Mouse (Mus musculus) frontal cortex, postnatal 14 days (tissue): Measurements from ENCODE around the gene Adcy9.

ENCODE experiments used
- DNase-seq, 2 experiments: peaks; one replicate each; pipeline ENCODE4 v3.0.0; 2022; ENCODE audit warnings: low spot score in 2 of 2

The Adcy9 gene

GRCm38 (mm10) chr16:4420298-4421054, at the start of gene Adcy9:
Gene Adcy9, minus strand, starts transcription at chr16:4420498.
- DNase-seq = peak; percentile 74 to 82

- no peak for DNase-seq
Observed at GRCm38 (mm10) chr16:4469599-4470352, 49.5 kb upstream of the Adcy9 start.

- DNase-seq = no peak
Observed at GRCm38 (mm10) chr16:4464529-4465089, 44.3 kb upstream of the Adcy9 start.

DNA sequence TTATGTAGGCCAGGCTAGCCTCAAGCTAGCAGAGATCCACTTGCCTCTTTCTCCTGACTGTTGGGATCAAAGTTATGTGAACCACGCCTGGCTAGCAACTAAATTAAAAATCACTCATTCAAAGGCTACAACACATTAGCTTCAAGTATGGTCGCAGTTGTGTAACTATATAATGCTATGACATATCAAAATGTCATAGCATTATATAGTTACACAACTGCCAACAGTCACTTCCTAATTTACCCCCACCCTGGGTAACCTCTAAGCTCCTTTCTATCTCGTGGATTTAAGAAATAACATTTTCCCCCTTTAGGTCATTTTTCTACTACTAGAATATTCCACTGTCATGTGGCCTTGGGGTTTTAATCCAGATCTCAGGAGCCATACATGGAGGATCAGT, 37.6 kb upstream of the Adcy9 start:
- DNase-seq = no peak

DNA sequence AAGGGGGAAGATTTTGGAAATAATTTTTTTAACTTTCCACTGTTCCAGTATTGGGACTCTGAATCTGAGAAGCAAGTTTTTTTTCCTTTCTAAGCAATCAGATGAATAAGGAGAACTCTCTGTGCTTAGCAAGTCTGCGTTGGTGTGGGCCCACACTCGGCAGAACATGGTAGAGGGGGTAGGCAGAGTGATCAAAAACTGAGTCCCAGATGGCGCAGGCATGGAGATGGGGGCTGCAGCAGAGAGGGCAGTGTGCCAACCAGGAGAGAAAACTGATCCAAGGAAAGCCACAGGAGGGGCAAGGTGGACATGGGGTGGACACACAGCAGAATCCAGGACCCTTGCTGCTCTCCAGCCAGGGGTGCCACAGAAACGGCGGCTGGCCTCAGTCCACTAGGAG, 36.1 kb upstream of the Adcy9 start:
- DNase-seq = peak; percentile 49 to 51

DNA sequence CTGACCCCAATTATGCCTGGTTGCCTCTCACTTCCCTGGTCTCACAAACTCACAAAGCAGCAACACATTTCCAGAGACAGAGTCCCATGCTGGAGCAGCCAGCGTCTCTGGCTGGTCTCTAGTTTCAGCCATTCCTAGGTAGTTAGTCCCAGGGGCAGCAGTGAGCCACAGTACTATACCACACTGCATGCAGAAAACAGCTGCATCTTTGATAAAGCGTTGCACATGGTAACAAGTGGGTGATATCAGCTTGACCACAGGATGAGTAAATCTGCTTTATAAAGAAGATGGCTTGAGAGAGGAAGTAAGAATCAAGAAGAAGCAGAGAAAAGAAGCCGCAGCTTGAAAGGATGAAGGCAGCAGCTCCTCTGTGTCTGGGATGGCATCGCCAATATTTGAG, 35.4 kb upstream of the Adcy9 start:
- DNase-seq = no peak

DNA sequence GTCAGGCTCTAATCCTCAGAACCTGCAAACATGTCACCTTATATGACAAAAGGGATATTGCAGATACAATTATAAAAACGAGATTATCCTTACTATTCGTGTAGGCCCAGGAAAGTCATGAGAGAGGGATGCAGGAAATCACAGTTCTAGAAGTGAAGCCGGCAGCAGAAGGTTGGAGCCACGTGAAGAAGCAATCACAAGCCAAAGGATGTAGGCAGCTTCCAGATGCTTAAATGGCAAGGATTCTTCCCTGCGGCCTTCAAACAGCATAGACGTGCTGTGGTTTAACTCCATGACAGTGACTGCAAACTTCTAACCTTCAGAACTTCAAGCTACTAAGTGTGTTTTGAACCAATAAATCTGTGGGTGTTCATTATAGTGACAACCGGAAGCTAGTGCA, 34.3 kb upstream of the Adcy9 start:
- DNase-seq = no peak

GRCm38 (mm10) chr16:4449418-4449817, 29.1 kb upstream of the Adcy9 start:
- no peak for DNase-seq

DNA sequence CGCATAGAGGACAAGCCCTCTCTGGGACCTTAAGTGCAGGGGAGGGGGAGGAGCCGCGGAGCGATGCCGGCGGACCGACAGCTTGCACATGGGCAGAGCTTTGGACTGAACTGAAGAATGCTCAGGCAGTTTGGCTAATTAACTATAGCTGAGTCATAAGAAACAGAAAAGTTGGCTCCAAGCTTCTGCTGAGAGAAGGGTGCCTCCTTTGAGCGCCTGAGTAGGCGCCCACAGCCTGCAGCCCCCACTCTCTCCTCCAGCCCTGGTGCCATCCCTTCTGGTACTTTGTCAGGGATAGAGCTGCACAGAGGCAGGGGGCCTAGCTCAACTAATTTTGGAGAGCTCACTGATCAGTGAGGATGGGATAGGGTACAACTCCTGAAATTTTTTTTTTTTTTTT, 27.9 kb upstream of the Adcy9 start:
- DNase-seq = peak in 1 of 2 experiments; percentile 29

DNA sequence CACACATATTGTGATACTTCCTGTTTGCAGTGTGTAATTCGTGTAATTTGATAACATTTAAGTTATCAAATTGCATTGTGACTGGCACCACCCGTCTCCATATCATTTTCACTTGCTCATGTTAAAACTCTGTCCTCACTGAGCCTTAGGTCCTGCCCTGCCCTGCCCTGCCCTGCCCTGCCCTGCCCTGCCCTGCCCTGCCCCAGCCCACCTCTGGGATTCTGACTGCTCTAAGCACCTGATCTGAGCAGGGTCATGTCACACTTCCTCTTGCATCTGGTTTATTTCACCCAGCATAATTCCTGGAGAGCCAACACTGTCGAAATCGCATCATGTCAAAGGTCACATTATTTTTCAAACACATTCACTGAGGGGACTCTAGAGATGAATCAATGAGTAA, 26.1 kb upstream of the Adcy9 start:
- no peak for DNase-seq

GRCm38 (mm10) chr16:4444378-4444777, 24.1 kb upstream of the Adcy9 start:
- DNase-seq = no peak

- no peak for DNase-seq
Observed at GRCm38 (mm10) chr16:4439302-4440066, 19.2 kb upstream of the Adcy9 start.

- DNase-seq = no peak
Observed at GRCm38 (mm10) chr16:4436738-4437137, 16.4 kb upstream of the Adcy9 start.

DNA sequence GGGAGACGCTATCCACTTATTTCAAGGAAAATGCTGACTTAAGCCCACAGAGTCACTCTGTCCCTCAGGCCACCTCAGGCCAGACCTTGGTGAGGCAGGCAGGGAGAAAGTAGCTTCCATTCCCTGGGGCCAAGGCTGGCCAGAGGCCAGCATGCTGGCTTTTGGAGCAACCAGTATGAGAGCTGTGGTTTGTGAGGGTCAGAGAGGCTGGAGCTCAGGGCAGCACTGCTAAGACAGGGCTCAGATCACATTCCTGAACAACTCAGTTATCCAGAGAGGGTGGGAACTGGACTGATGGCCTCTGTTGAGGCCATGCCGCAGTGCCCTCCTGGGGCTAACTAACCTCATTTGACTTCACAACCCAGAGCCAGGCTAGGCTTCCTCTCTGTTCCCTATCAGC, 15.1 kb upstream of the Adcy9 start:
- no peak for DNase-seq

- no peak for DNase-seq
Observed at GRCm38 (mm10) chr16:4431841-4432240, 11.5 kb upstream of the Adcy9 start.

DNA sequence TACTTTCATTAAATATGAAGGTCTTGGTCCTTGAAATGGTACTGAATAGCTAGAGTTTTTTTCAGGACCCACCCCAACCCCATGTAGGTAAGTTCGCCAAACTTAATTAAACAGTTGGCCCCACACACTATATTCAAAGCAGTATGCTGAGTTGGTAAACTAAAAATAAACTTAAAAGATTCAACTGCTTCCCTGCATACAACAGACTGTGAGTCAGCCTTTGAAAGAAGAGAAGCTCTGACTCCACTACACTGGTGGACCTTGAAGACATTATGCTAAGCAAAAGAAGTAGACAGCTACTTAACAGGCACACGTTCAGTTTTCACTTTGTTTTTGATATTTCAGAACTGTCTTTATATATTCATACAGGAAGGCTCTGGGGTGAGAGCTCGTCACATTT, 10.7 kb upstream of the Adcy9 start:
- no peak for DNase-seq

GRCm38 (mm10) chr16:4430232-4430631, 9.9 kb upstream of the Adcy9 start:
- no peak for DNase-seq

DNA sequence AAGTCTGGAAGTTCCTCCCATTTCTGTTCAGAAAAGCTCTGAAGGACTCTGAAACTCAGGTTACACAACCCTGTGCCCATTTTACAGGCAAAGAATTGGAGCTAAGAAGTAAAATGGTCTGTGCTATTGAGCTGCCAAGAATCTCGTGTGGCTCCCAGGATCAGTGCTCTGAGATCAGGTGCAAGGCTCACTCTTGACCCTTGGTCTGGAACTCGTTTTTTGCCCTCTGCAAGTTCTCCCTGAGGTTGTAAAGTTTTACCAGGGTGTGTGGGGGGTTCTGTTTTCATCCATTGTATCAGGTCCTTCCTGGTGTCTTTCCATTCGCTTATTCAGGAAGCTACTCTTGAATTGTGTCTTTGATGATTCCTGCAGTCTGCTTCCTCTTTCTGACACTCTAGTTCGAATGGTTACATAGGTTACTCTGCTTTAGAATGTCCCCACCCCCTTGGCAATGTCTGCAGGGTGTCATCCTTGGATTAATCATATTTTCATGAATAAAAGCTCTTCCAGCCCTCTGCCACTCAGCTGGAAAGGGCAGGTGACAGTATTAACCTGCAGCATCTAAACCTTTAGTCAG, 5.4 kb upstream of the Adcy9 start:
- no peak for DNase-seq

DNA sequence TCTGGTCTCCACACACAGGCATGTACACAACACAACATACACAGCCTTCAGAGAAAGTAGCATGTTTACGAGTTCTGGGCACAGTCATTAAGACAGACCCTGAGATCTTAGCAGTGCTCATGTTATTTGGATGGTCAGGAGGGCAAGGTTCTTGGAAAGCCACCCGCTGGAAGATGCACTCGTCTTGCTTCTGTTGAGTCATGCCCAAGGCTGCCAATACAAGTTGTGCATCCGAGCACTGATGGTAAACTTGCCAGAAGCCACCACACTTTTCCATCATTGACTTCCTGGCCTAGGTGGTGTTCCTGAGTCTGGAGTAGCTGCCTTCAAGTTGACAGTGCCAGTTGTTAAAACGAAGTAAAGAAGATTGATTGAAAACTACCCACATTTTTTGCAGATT, 3.3 kb upstream of the Adcy9 start:
- DNase-seq = no peak

DNA sequence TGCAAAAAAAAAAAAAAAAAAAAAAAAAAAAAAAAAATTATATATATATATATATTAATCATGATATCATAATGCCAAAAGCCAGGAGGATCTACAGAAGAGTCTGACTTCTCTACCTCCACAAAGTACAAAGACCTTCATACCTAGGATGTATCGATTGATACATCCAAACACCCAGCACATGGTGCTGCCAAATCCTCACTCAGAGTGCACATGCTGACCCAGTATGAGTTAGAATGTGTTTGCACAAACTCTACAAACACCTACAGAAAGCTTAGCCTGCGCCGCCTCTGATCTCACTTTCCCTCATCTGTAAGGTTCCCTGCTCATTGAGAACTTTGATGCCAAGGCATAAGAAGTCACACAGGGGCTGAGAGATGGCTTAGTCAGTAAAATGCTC, 2.7 kb upstream of the Adcy9 start:
- no peak for DNase-seq

GRCm38 (mm10) chr16:4419546-4420297, 576 bp downstream of the Adcy9 start:
- peak in 1 of 2 experiments; percentile 40 for DNase-seq
